Mouse (Mus musculus): ENCODE data around the gene Astn2.
A peak's percentile ranks its signal among the peaks of the same experiment; 100 is the strongest.

Astn2 gene

GRCm38 (mm10) chr4:65959188-65959759, 445.1 kb downstream of the Astn2 start:
- no peak for DNase-seq

GRCm38 (mm10) chr4:65958369-65959187, 445.8 kb downstream of the Astn2 start:
- DNase-seq: no peak

GRCm38 (mm10) chr4:65951918-65952317, 452.5 kb downstream of the Astn2 start:
- no peak for DNase-seq

- DNase-seq: no peak
Measured at GRCm38 (mm10) chr4:65947141-65947649, 457.2 kb downstream of the Astn2 start.

- DNase-seq: no peak
Measured at GRCm38 (mm10) chr4:65946021-65946420, 458.4 kb downstream of the Astn2 start.

GRCm38 (mm10) chr4:65930901-65931300, 473.5 kb downstream of the Astn2 start:
- DNase-seq: no peak

GRCm38 (mm10) chr4:65920294-65920693, 484.1 kb downstream of the Astn2 start:
- no peak for DNase-seq

DNA sequence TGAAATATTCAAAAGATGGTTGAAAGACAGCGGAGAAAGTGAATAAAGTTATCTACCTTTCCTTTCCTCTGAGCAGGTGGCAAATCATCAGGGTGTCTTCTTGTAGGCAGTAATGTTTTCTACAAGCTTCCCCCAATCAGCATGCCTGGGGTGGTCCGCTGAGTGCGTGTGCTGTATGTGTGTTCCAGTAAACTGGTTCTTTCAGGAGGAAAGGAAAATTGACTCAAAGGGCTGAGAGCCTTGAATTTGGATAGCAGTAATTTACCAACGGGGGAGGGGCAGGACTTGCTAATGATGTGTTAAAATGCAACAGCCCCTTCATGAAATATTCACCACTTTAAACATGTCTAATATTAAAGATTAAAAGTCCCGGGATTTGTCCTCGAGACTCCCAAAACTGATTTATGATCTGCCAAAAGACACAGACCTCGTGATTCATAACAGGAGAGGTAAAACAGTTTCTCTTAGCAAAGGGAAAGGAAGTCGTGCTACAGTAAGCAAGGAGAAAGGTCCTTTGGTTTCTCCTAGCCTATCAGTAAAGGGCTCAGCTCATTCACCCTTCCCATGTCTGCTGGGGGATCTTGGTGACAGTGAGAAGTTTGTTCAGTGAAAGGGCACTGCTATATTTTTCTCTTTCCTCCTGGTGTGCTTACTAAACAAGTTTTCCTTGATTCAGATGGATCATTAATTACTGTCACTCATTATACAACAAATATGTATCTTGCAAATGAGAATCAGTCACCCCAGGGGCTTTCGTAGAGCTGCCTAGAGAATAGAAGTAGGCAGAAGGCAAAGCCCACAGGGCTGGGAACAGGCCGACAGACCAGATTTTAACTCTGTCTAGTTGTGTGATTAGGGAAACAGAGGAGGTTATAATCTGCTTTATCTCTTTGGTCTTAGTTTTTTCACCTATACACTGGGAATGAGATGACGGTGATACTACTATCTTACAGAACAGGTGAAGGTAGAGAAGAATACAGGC, 488.1 kb downstream of the Astn2 start:
- DNase-seq: no peak

- DNase-seq: no peak
Measured at GRCm38 (mm10) chr4:65912247-65912942, 492.0 kb downstream of the Astn2 start.

GRCm38 (mm10) chr4:65907660-65908059, 496.8 kb downstream of the Astn2 start:
- DNase-seq: peak; percentile 53

DNA sequence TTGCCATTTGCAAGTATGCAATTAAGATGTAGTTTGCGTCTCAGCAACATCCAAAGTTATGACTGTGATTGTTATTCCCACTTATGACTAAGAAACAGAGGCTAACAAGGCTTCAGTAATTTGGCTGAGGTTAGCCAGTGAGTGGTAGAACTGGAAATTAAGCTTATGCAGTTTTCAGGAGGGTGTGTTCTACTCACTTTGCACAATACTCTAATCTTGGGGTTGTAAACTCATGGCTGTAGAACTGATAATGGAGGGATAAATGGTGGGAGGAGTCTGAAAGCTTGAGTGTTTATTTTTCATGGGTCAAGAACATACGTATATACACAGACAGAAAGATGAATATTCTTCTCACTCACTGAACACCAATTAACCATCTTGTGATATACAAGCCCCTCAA, 499.4 kb downstream of the Astn2 start:
- no peak for DNase-seq

DNA sequence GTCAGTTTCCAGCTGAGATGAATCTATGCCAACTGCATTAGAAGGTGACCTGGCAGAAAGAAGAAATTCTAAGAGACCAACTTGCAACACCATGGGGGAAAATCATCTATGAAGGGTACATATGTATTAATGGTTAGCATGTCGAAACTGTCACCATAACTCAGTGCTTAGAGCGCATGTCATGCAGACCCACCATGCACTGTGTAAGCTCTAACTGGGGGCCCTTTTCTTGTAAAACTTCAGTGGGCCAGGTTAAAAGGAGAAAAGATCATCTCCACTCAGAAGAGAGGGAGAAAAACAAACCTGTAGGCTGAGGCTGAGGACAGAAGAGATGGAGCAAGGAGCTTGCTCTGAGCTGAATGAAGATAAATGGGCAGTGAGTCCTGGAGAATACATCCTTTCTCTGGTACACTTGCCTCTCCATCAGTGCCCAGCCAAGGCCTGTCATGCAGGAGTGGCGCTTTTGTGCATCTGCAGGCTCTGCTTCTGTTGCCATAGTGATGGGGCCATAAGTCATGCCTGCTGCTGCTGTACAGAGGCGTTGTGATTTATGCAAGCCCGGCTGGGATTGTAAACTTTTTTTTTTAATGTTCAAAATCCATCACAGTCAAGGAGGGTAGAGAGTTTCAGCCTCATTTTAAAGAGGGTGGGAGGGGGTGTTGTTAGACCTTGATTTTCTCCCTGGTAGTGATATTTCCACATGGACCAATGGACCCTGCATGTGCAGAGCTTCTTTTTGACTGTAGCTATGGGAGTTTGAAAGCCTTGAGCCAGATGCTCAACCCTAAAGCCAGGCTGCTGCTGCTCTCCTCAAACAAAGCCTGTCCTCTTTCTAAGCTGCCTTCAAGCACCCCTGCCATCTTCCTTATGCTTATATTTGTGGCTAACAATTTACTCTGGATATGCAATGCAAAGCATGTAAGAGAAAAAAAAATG, 508.1 kb downstream of the Astn2 start:
- no peak for DNase-seq

- DNase-seq: peak; percentile 10
Measured at GRCm38 (mm10) chr4:65888332-65888993, 515.9 kb downstream of the Astn2 start.

GRCm38 (mm10) chr4:65886862-65887261, 517.5 kb downstream of the Astn2 start:
- DNase-seq: no peak

- DNase-seq: no peak
Measured at GRCm38 (mm10) chr4:65885921-65886320, 518.5 kb downstream of the Astn2 start.

DNA sequence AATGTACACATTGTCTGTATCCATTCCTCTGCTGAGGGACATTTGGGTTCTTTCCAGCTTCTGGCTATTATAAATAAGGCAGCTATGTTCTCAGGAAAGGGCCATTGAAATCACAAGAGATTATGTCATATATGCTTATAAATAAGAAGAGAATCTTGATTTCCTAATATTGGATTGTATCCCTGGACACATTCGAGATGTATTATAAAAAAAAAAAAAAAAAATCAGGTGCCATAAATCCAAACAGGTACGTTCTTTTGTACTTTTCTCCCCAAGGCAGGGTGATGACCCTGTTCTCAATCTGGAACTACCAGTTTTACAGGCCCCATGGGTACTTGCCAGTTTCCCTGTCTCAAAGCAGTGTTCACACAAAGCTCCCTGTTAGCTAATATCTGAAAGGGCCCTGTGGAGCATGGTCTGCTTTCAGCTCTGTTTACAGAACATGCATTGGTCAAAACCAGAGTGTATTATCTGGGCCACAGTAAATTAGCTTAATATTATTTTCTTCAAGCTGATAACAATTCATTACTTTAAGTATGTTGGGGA, 530.1 kb downstream of the Astn2 start:
- no peak for DNase-seq

DNA sequence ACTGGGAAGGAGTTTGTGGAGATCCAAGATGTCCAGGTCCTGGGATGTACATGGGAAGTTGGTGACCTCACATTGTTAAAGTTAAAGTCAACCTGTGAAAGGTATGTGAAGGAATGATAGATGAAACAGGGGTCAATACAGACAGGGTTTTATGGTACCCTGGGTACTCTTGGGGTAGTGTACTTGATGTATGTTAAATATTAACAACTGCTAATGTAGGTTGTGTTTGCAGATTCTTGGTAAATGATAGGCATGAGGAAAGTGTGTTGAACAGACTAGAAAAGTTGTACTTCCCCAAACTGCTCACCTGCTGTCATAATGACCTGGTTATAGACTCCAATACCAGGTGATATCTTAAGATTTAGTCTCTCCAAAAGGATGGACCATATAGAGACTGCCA, 539.9 kb downstream of the Astn2 start:
- DNase-seq: no peak

DNA sequence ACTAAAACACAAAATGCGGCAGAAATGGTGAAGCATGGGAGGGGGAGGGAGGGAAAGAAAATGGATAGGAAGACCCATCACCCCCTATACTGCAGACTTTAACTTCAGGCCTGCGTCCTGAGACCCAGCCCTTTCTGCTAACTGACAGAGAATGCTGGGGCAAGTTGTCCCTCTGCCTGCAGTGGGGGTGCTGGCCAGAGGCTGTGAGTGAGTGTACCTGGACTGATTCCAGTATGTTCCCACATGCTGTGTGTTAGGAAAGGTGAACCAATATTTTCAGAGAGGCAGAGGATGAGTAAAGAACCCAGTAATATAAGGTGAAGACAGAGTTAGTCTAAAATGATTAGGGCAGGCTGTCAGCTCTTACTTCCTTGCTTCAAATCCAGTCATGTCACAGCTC, 561.2 kb downstream of the Astn2 start:
- DNase-seq: no peak

DNA sequence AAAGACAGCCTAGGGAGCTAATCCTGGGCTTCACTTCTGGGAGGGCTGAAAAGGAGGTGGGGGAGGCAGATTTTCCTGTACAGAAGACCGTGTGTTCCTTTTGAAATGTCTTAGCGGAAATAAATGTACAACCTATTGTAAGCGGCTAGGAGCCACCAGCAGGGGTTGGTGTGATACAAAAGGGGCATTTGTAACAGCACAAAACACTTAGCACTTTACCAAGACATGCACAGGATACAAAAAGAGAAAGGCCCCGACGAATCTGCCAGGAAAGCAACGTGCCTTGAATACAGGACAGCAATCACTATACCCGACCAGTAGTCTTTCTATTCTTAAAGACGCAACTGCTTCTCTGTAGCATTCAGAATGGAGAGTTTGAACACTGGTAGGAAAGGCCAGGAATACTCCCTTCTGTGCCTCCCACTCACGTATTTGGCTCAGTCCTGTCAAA, 564.8 kb downstream of the Astn2 start:
- no peak for DNase-seq

- no peak for DNase-seq
Measured at GRCm38 (mm10) chr4:65838781-65839180, 565.6 kb downstream of the Astn2 start.
